Mouse (Mus musculus): ENCODE measurements around the gene Chrdl1. TPM values are rescaled to one million over a fixed set of nuclear protein-coding genes. Genes with fewer than 3 reads are reported as not detected.

Gene Chrdl1
- polyA plus RNA-seq (2011; ENCODE audit: insufficient read depth, insufficient read length, low read depth, missing spikeins), result 0.39 TPM in 1 of 2 replicates, not detected in the other

DNA sequence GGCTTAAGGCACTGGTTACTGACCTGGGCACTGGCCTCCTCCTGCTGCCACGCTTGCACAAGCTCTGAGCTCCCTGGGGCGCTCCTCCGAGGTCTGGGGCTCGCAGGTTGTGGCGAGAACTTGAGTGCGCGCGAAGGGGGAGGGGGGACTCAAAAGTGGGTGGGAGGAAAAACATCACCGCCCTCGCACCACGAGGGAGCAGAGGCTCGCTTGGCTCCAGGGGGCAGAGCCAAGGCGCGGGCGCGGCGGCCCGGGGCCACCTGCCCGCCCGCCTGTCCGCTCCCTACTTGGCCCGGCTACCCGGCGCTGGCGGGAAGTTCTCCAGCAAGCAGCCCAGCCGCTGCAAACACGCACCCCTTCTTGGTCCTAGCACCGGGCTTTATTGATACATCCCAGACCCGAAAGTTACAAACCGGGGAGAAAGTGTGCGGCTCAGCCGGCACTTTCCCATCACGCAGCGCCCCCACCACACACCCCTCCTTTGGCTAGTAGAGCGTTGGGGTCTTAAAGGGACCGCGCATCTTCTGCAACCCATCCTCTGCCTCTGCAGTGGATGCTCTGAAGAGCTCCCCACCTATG lies at the start of gene Chrdl1:
TSS of gene Chrdl1 (minus strand) at position 472 of the 579 bp plus-strand sequence.
- Histone ChIP-seq H3K4me1 (ENCODE audit: control insufficient read depth, insufficient read depth, low read length) (no peaks in the 10 kb centered on the region), H3K9me3 (replicated peaks; ENCODE audit: control insufficient read depth, insufficient read depth, low read length, poor library complexity, severe bottlenecking) (no peaks in the 10 kb centered on the region), H3K27me3 (ENCODE audit: control insufficient read depth, insufficient read depth, low read length, poor library complexity, severe bottlenecking) (no peaks in the 10 kb centered on the region; the same call in 1 of the 2 replicates), H3K36me3 (ENCODE audit: control insufficient read depth, insufficient read depth, low read length, poor library complexity, severe bottlenecking) (no peaks in the 10 kb centered on the region), H3K9ac (ENCODE audit: low read depth, poor library complexity, severe bottlenecking) (peak within 1 kb of the TSS; percentile 48; the same call in 1 of the 2 replicates), H3K27ac (ENCODE audit: insufficient read depth, low read length) (no peak within 1 kb of the TSS), H3K4me3 (ENCODE audit: low read depth, low read length) (peak within 1 kb of the TSS; percentile 83)
- TF ChIP-seq CTCF (IDR thresholded peaks at IDR 0.05; ENCODE audit: low read depth, low read length) (no peak), EP300 (IDR thresholded peaks at IDR 0.05; ENCODE audit: insufficient read depth, low read depth, low read length) (no peak), POLR2A (IDR thresholded peaks at IDR 0.05; ENCODE audit: insufficient read depth, low read length) (no peak)

DNA sequence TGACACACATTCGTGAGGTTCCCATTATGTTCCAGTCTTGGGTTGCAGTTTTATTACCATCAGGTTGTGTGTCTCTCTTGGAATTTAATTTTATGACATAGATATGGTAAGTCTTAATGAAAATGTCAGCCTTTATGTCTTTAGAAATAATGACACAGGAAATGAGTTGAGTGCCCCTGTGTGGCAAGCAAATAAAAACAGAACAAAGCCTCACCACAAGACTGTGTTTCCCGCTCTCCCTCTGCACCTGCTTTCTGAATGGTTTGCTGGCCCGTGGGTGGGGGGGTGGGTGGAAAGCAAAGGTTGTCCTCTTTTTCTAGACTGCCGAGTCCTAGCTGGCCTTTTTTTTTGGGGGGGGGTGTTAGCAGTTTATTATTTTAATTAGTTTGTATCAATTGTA lies 48.6 kb upstream of the Chrdl1 start:
- Histone ChIP-seq H3K27me3 (ENCODE audit: control insufficient read depth, insufficient read depth, low read length, poor library complexity, severe bottlenecking) (no peaks in the 10 kb centered on the region), H3K9ac (ENCODE audit: low read depth, poor library complexity, severe bottlenecking) (no peak overlapping the region), H3K27ac (ENCODE audit: insufficient read depth, low read length) (no peak overlapping the region), H3K4me3 (ENCODE audit: low read depth, low read length) (no peak overlapping the region), H3K9me3 (replicated peaks; ENCODE audit: control insufficient read depth, insufficient read depth, low read length, poor library complexity, severe bottlenecking) (no peaks in the 10 kb centered on the region), H3K4me1 (ENCODE audit: control insufficient read depth, insufficient read depth, low read length) (no peaks in the 10 kb centered on the region), H3K36me3 (ENCODE audit: control insufficient read depth, insufficient read depth, low read length, poor library complexity, severe bottlenecking) (no peaks in the 10 kb centered on the region)
- no peak for TF ChIP-seq EP300 (IDR thresholded peaks at IDR 0.05; ENCODE audit: insufficient read depth, low read depth, low read length)
- no peak for TF ChIP-seq CTCF (IDR thresholded peaks at IDR 0.05; ENCODE audit: low read depth, low read length)
- no peak for TF ChIP-seq POLR2A (IDR thresholded peaks at IDR 0.05; ENCODE audit: insufficient read depth, low read length)

- Histone ChIP-seq H3K27ac (ENCODE audit: insufficient read depth, low read length) (no peak overlapping the region), H3K4me1 (ENCODE audit: control insufficient read depth, insufficient read depth, low read length) (no peaks in the 10 kb centered on the region), H3K9ac (ENCODE audit: low read depth, poor library complexity, severe bottlenecking) (no peak overlapping the region), H3K9me3 (replicated peaks; ENCODE audit: control insufficient read depth, insufficient read depth, low read length, poor library complexity, severe bottlenecking) (no peaks in the 10 kb centered on the region), H3K36me3 (ENCODE audit: control insufficient read depth, insufficient read depth, low read length, poor library complexity, severe bottlenecking) (no peaks in the 10 kb centered on the region), H3K4me3 (ENCODE audit: low read depth, low read length) (no peak overlapping the region), H3K27me3 (ENCODE audit: control insufficient read depth, insufficient read depth, low read length, poor library complexity, severe bottlenecking) (no peaks in the 10 kb centered on the region)
- TF ChIP-seq POLR2A (IDR thresholded peaks at IDR 0.05; ENCODE audit: insufficient read depth, low read length), result no peak
- no peak for TF ChIP-seq CTCF (IDR thresholded peaks at IDR 0.05; ENCODE audit: low read depth, low read length)
- TF ChIP-seq EP300 (IDR thresholded peaks at IDR 0.05; ENCODE audit: insufficient read depth, low read depth, low read length), result no peak
Observed at GRCm38 (mm10) chrX:143404601-143405000, 10.5 kb upstream of the Chrdl1 start.

DNA sequence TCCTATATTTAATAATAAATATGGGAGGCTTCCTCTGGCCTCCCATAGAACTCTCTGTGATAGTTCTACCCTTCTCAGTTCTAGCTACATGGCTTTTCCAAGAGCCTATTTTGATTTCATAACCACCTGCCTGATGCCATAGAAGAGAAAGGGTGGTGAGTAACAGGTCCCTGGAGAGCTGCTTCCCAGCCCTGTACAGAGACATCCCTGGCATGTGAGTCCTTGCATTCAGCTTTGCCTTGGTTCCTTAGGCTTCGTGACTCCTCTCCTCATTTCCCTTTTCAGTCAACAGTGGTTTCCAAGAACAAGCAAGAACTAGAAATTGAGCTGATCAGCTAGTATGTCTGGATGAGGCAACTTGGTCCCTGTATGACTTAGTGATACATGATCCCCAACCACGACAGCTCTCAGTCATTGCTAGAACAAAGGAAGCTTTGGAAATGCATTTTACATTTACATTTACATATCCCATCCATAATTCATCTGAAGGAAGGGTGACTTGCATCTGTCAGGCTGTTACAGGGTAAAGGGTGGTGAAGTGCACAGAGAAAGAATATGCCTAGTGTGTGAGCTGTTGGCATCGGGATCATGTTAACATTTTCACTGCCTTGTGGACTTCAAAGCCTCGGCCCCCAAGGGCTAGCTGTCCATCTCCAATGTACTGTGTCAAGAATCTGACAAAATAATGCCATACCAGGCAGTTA lies 27.7 kb downstream of the Chrdl1 start:
- H3K4me3 ChIP-seq (ENCODE audit: low read depth, low read length), result no peak overlapping the region
- TF ChIP-seq CTCF (IDR thresholded peaks at IDR 0.05; ENCODE audit: low read depth, low read length) (no peak), POLR2A (IDR thresholded peaks at IDR 0.05; ENCODE audit: insufficient read depth, low read length) (no peak)
- H3K4me1 ChIP-seq (ENCODE audit: control insufficient read depth, insufficient read depth, low read length), result no peaks in the 10 kb centered on the region
- no peaks in the 10 kb centered on the region for H3K27me3 ChIP-seq (ENCODE audit: control insufficient read depth, insufficient read depth, low read length, poor library complexity, severe bottlenecking)
- H3K36me3 ChIP-seq (ENCODE audit: control insufficient read depth, insufficient read depth, low read length, poor library complexity, severe bottlenecking), result no peaks in the 10 kb centered on the region
- H3K27ac ChIP-seq (ENCODE audit: insufficient read depth, low read length), result no peak overlapping the region
- H3K9me3 ChIP-seq (replicated peaks; ENCODE audit: control insufficient read depth, insufficient read depth, low read length, poor library complexity, severe bottlenecking), result no peaks in the 10 kb centered on the region
- no peak overlapping the region for H3K9ac ChIP-seq (ENCODE audit: low read depth, poor library complexity, severe bottlenecking)

DNA sequence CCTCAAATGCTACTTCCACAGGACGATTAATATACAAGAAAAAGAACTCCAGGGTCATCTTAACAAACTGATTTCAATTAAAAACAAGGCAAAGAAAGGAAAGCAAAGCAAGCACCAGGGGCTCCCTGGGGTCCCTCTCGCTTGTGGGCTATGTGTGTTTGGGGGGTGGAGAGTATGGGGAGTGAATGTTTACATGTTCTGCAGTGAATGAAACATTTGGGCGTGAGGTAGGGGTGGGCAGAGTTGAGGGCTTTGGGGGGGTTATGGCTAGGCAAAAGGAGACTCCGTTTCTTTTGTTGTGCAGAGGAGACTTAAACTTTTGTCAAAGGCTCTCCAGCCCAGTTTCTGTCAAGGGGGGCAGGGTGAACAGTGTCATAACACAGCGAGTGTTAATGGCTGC lies 46.8 kb downstream of the Chrdl1 start:
- TF ChIP-seq EP300 (IDR thresholded peaks at IDR 0.05; ENCODE audit: insufficient read depth, low read depth, low read length) (no peak), POLR2A (IDR thresholded peaks at IDR 0.05; ENCODE audit: insufficient read depth, low read length) (no peak)
- Histone ChIP-seq H3K27me3 (ENCODE audit: control insufficient read depth, insufficient read depth, low read length, poor library complexity, severe bottlenecking) (no peaks in the 10 kb centered on the region), H3K36me3 (ENCODE audit: control insufficient read depth, insufficient read depth, low read length, poor library complexity, severe bottlenecking) (no peaks in the 10 kb centered on the region), H3K9ac (ENCODE audit: low read depth, poor library complexity, severe bottlenecking) (no peak overlapping the region), H3K9me3 (replicated peaks; ENCODE audit: control insufficient read depth, insufficient read depth, low read length, poor library complexity, severe bottlenecking) (no peaks in the 10 kb centered on the region), H3K27ac (ENCODE audit: insufficient read depth, low read length) (no peak overlapping the region), H3K4me3 (ENCODE audit: low read depth, low read length) (no peak overlapping the region), H3K4me1 (ENCODE audit: control insufficient read depth, insufficient read depth, low read length) (no peaks in the 10 kb centered on the region)

- Histone ChIP-seq H3K9me3 (replicated peaks; ENCODE audit: control insufficient read depth, insufficient read depth, low read length, poor library complexity, severe bottlenecking) (no peaks in the 10 kb centered on the region), H3K4me1 (ENCODE audit: control insufficient read depth, insufficient read depth, low read length) (no peaks in the 10 kb centered on the region), H3K4me3 (ENCODE audit: low read depth, low read length) (no peak overlapping the region), H3K27me3 (ENCODE audit: control insufficient read depth, insufficient read depth, low read length, poor library complexity, severe bottlenecking) (no peaks in the 10 kb centered on the region), H3K36me3 (ENCODE audit: control insufficient read depth, insufficient read depth, low read length, poor library complexity, severe bottlenecking) (no peaks in the 10 kb centered on the region), H3K27ac (ENCODE audit: insufficient read depth, low read length) (no peak overlapping the region), H3K9ac (ENCODE audit: low read depth, poor library complexity, severe bottlenecking) (no peak overlapping the region)
- TF ChIP-seq EP300 (IDR thresholded peaks at IDR 0.05; ENCODE audit: insufficient read depth, low read depth, low read length) (no peak), POLR2A (IDR thresholded peaks at IDR 0.05; ENCODE audit: insufficient read depth, low read length) (no peak), CTCF (IDR thresholded peaks at IDR 0.05; ENCODE audit: low read depth, low read length) (no peak)
Observed at GRCm38 (mm10) chrX:143346739-143347138, 47.3 kb downstream of the Chrdl1 start.

All from ES-Bruce4 (cell line).